8 mouse cellular contexts compared by ENCODE assay signal in the genomic region with DNA sequence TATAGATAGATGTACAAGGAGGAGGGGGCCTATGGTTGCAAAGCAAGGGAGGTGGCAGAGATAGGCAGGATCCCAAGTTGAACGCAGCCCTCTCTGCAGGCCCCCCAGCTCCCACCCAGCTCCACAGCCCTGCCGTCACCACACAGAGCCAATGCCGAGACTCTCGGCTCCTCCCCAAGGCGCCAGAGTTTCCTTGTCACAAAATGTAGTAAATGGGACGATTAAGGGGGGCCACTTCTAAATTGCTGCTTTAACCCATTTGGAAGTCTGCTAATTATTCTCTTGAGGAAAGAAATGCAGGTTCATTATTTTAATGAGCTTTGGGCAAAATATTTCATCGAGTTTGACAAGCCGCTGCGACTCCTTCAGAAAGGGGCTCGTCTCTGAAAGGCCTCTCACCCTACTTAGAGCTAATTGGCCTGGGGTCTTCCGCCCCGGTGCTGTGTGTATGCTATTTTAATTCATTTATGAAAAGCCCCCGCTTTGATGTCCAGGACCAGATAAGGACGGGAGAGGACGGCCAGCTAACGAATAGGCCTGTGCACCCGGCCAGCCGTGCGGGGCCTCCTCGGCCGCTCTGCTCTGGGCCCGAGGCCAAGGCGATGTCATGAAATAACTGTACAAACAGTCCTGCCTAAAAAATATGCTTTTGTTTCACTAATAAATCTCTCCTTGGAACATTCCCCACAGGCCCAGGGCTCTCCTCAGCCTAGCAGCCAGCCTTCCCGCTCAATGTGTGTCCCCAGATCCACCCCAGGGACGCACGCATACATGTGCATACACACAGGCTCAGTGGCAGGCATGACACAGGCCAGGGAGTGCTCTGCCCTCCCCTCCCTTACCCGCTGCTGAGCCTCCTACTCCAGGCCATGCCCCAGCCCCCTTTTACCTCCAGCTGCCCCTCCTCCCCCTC.
A peak's percentile ranks its signal among the peaks of the same experiment; 100 is the strongest.
DNase-seq lines count a peak whose midpoint lies in the region; ATAC-seq and TF ChIP-seq lines count a peak whose summit lies in the region.

No protein-coding gene starts in this region.

- 0 out of 2 replicates have a peak overlapping the region, but pooled peaks have one; percentile 37 for H3K27ac ChIP-seq in forebrain, embryonic 11.5 days (ENCODE audit: low read depth, low read length)
- peak overlapping the region; percentile 65 for H3K27ac ChIP-seq in heart, postnatal 0 days (ENCODE audit: low read depth)
- peak overlapping the region; percentile 54 for H3K27ac ChIP-seq in kidney, postnatal 0 days
- peak overlapping the region; percentile 59 for H3K27ac ChIP-seq in stomach, postnatal 0 days (replicated peaks)

- peaks cover 2% of the 10 kb centered on the region; the same call in 1 of the 2 replicates for H3K9me3 ChIP-seq in forebrain, embryonic 11.5 days (ENCODE audit: control insufficient read depth, low read length)
- H3K9me3 ChIP-seq in heart, postnatal 0 days (replicated peaks; ENCODE audit: control insufficient read depth, low read length), result no peaks in the 10 kb centered on the region
- no peaks in the 10 kb centered on the region for H3K9me3 ChIP-seq in kidney, postnatal 0 days (replicated peaks; ENCODE audit: low read length)
- no peaks in the 10 kb centered on the region for H3K9me3 ChIP-seq in stomach, postnatal 0 days (ENCODE audit: control insufficient read depth, low read length)

- H3K9ac ChIP-seq in forebrain, embryonic 11.5 days (ENCODE audit: low read length), result no peak overlapping the region
- no peak overlapping the region for H3K9ac ChIP-seq in heart, postnatal 0 days (replicated peaks; ENCODE audit: low read depth, low read length)
- no peak overlapping the region for H3K9ac ChIP-seq in kidney, postnatal 0 days (ENCODE audit: low read depth, low read length)
- no peak overlapping the region for H3K9ac ChIP-seq in stomach, postnatal 0 days (ENCODE audit: low read length)

- TF ChIP-seq EP300 in heart, postnatal 0 days (IDR thresholded peaks at IDR 0.05; ENCODE audit: low read depth), result no peak
- TF ChIP-seq EP300 in stomach, postnatal 0 days (optimal IDR thresholded peaks at IDR 0.05), result no peak

- TF ChIP-seq CTCF in heart, postnatal 0 days (IDR thresholded peaks at IDR 0.05; ENCODE audit: low read depth), result no peak
- no peak for TF ChIP-seq CTCF in kidney, postnatal 0 days (IDR thresholded peaks at IDR 0.05; ENCODE audit: low read depth)
- no peak for TF ChIP-seq CTCF in stomach, postnatal 0 days (IDR thresholded peaks at IDR 0.05; ENCODE audit: low read depth)

- H3K4me3 ChIP-seq in forebrain, embryonic 11.5 days (ENCODE audit: low read depth, low read length), result no peak overlapping the region
- no peak overlapping the region for H3K4me3 ChIP-seq in heart, postnatal 0 days (ENCODE audit: low read depth, low read length)
- no peak overlapping the region for H3K4me3 ChIP-seq in kidney, postnatal 0 days (replicated peaks; ENCODE audit: low read depth, low read length)
- H3K4me3 ChIP-seq in stomach, postnatal 0 days (ENCODE audit: low read depth, low read length), result no peak overlapping the region

- no peaks in the 10 kb centered on the region for H3K36me3 ChIP-seq in forebrain, embryonic 11.5 days (ENCODE audit: control insufficient read depth, insufficient read depth, low read length)
- 0 out of 2 replicates have a peak, but pooled peaks cover 4% of the 10 kb centered on the region for H3K36me3 ChIP-seq in heart, postnatal 0 days (replicated peaks; ENCODE audit: control insufficient read depth, insufficient read depth, low read length)
- H3K36me3 ChIP-seq in kidney, postnatal 0 days (ENCODE audit: insufficient read depth, low read length), result no peaks in the 10 kb centered on the region
- H3K36me3 ChIP-seq in stomach, postnatal 0 days (ENCODE audit: control insufficient read depth, insufficient read depth, low read length), result no peaks in the 10 kb centered on the region

- peak; percentile 64 to 76 for DNase-seq in adrenal gland, adult 18-20 months (ENCODE audit: low spot score in 2 of 2)
- peak; percentile 69 for DNase-seq in forebrain, embryonic 11.5 days (ENCODE audit: low spot score)
- DNase-seq in heart, postnatal 0 days (ENCODE audit: low spot score), result peak; percentile 64
- peak; percentile 95 for DNase-seq in kidney, postnatal 0 days (ENCODE audit: low spot score)
- DNase-seq in lung, postnatal 36 days, result peak; percentile 75
- DNase-seq in stomach, postnatal 0 days (ENCODE audit: low spot score), result peak; percentile 72
- DNase-seq in thymus, adult 18-20 months, result no peak
- DNase-seq in T-cell, adult 2 months (ENCODE audit: low spot score), result no peak

- peak; percentile 73 for ATAC-seq in forebrain, embryonic 11.5 days (replicated peaks; ENCODE audit: low FRiP score)
- peak; percentile 66 for ATAC-seq in heart, postnatal 0 days (ENCODE audit: insufficient read depth, low read depth)
- ATAC-seq in kidney, postnatal 0 days (replicated peaks; ENCODE audit: low FRiP score, low read depth), result peak; percentile 86
- peak; percentile 89 for ATAC-seq in stomach, postnatal 0 days (ENCODE audit: low FRiP score, low TSS enrichment)

- H3K4me2 ChIP-seq in forebrain, embryonic 11.5 days (ENCODE audit: low read depth, low read length, severe bottlenecking), result 0 out of 2 replicates have a peak overlapping the region, but pooled peaks have one; percentile 11
- no peak overlapping the region for H3K4me2 ChIP-seq in heart, postnatal 0 days (ENCODE audit: low read depth, low read length)
- no peak overlapping the region for H3K4me2 ChIP-seq in kidney, postnatal 0 days (ENCODE audit: low read length)
- H3K4me2 ChIP-seq in stomach, postnatal 0 days (replicated peaks; ENCODE audit: low read depth), result peak overlapping the region; percentile 18; the same call in 1 of the 2 replicates

- 38% methylated on average over 27 of the region's 27 CpGs for WGBS in forebrain, embryonic 11.5 days
- WGBS in heart, postnatal 0 days, result 33% methylated on average over 27 of the region's 27 CpGs
- 26% methylated on average over 27 of the region's 27 CpGs for WGBS in kidney, postnatal 0 days
- WGBS in stomach, postnatal 0 days, result 28% methylated on average over 27 of the region's 27 CpGs

- H3K27me3 ChIP-seq in forebrain, embryonic 11.5 days (ENCODE audit: control insufficient read depth, insufficient read depth, low read length), result peaks cover 45% of the 10 kb centered on the region
- no peaks in the 10 kb centered on the region for H3K27me3 ChIP-seq in heart, postnatal 0 days (ENCODE audit: control insufficient read depth, insufficient read depth, low read length)
- no peaks in the 10 kb centered on the region; the same call in 1 of the 2 replicates for H3K27me3 ChIP-seq in kidney, postnatal 0 days (ENCODE audit: insufficient read depth, low read length)
- no peaks in the 10 kb centered on the region for H3K27me3 ChIP-seq in stomach, postnatal 0 days (ENCODE audit: control insufficient read depth, insufficient read depth, low read length)

- peaks cover 10% of the 10 kb centered on the region for H3K4me1 ChIP-seq in forebrain, embryonic 11.5 days (replicated peaks; ENCODE audit: control insufficient read depth, insufficient read depth, low read length)
- peaks cover 37% of the 10 kb centered on the region for H3K4me1 ChIP-seq in heart, postnatal 0 days (ENCODE audit: control insufficient read depth, insufficient read depth)
- H3K4me1 ChIP-seq in kidney, postnatal 0 days (replicated peaks; ENCODE audit: insufficient read depth, low read length), result peaks cover 18% of the 10 kb centered on the region
- H3K4me1 ChIP-seq in stomach, postnatal 0 days (replicated peaks; ENCODE audit: control insufficient read depth, insufficient read depth), result peaks cover 6% of the 10 kb centered on the region; the same call in 1 of the 2 replicates

Comparison
In these comparisons a context has a peak if more than half of its experiments do, and no peak if none do; other contexts are left out.
1. DNase-seq: peak in adrenal gland, adult 18-20 months (2 of 2), forebrain, embryonic 11.5 days (single experiment), heart, postnatal 0 days (single experiment), kidney, postnatal 0 days (single experiment), lung, postnatal 36 days (single experiment) and stomach, postnatal 0 days (single experiment); none in thymus, adult 18-20 months (0 of 2) and T-cell, adult 2 months (single experiment).
2. H3K4me2 ChIP-seq: peak in forebrain, embryonic 11.5 days (single experiment) and stomach, postnatal 0 days (single experiment); none in heart, postnatal 0 days (single experiment) and kidney, postnatal 0 days (single experiment).
3. Peak in every context shown above with its lines, with median percentiles within 50 percentile points of each other: ATAC-seq and H3K27ac ChIP-seq.